ENCODE assay signal across 13 mouse cellular contexts in the genomic region with DNA sequence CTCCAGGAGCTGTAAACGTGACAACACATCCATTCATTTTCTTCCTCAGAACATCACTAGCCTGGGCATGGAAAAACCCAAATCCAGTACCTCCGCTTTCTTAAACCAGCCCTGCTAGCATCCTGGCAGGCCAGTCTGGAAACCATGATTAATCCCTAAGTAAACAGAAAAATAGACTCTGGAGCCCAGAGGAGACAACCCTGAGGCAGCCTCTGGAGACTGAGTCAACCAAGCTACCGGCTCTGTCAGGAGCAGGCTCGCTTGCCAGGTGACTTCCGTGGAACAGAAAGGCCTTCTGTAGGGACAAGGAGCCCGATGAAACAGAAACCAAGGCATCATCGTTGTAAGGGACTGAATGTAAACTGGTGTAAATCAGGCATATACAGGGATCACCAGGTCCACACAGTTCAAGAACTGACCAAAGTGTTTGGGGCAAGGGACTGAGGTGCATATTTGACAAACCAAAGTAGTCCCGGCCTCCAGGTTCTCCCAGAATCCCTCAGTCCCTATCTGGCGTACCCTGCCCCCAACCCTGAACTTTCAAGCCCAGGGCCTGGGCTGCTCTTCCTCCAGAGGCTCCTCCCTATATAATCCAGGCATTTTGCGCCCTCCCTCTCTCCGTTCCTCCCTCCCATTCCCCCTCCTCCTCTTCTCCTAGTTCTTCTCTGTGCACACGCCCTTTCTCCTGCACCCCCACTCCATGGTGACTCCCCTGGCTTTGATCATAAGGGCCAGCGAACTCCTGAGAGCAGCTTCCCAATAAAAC. TPM values are rescaled to one million over a fixed set of nuclear protein-coding genes. Genes with fewer than 3 reads are reported as not detected.
DNase-seq lines count a peak whose midpoint lies in the region; ATAC-seq and TF ChIP-seq lines count a peak whose summit lies in the region.
"Had no signal": no experiment of that assay in that cellular context is flagged by ENCODE, and none has a peak within 500 bp of the region (broad histone marks: within the 10 kb centered on the region; RNA-seq: fewer than 3 reads in every experiment).

No protein-coding gene starts in this region.

- H3K9ac ChIP-seq in liver, embryonic 13.5 days, result no peak overlapping the region
- H3K9ac ChIP-seq in liver, embryonic 11.5 days (ENCODE audit: low read depth, low read length), result no peak overlapping the region
- H3K9ac ChIP-seq in stomach, embryonic 14.5 days (replicated peaks; ENCODE audit: low read depth, low read length), result no peak overlapping the region
- no peak overlapping the region for H3K9ac ChIP-seq in forebrain, embryonic 16.5 days (replicated peaks; ENCODE audit: low read depth, low read length)
- H3K9ac ChIP-seq: limb, embryonic 13.5 days had no signal

- H3K9me3 ChIP-seq in liver, embryonic 13.5 days (replicated peaks), result no peaks in the 10 kb centered on the region
- no peaks in the 10 kb centered on the region for H3K9me3 ChIP-seq in liver, embryonic 11.5 days (ENCODE audit: control insufficient read depth, low read length)
- H3K9me3 ChIP-seq in stomach, embryonic 14.5 days (ENCODE audit: control insufficient read depth, low read depth, low read length), result no peaks in the 10 kb centered on the region
- H3K9me3 ChIP-seq in forebrain, embryonic 16.5 days (ENCODE audit: control insufficient read depth, low read length), result no peaks in the 10 kb centered on the region
- H3K9me3 ChIP-seq: limb, embryonic 13.5 days had no signal

- no peaks in the 10 kb centered on the region for H3K36me3 ChIP-seq in liver, embryonic 13.5 days
- no peaks in the 10 kb centered on the region for H3K36me3 ChIP-seq in liver, embryonic 11.5 days (ENCODE audit: control insufficient read depth, insufficient read depth, low read length)
- no peaks in the 10 kb centered on the region for H3K36me3 ChIP-seq in stomach, embryonic 14.5 days (ENCODE audit: control insufficient read depth, insufficient read depth, low read length)
- H3K36me3 ChIP-seq in forebrain, embryonic 16.5 days (ENCODE audit: control insufficient read depth, insufficient read depth), result no peaks in the 10 kb centered on the region
- H3K36me3 ChIP-seq: limb, embryonic 13.5 days had no signal

- in situ Hi-C loops in Patski (cut with MboI; ENCODE audit: low pct_unique_long_range_greater_than_20kb), result no loop called here

- CTCF ChIA-PET in Patski (lab: Charles Lee), result interaction anchor here (1.7 kb wide), 1 partner anchor 11 kb away, joined by 6 read pairs; no protein-coding TSS in a partner anchor

- peak; percentile 20 to 22 for DNase-seq in heart, adult 18-20 months
- no peak for DNase-seq in heart, postnatal 36 days
- DNase-seq in liver, embryonic 13.5 days, result no peak
- no peak for DNase-seq in liver, embryonic 11.5 days (ENCODE audit: low spot score)
- DNase-seq in Patski (ENCODE audit: low read depth, low spot score), result peak; percentile 25
- DNase-seq in adrenal gland, postnatal 14 days, result no peak
- DNase-seq: B cell, adult 2 months; cerebellum, adult 11-12 months; lung, postnatal 14 days; right cerebral cortex, adult 18-20 months had no signal

- no peak overlapping the region for H3K4me2 ChIP-seq in liver, embryonic 13.5 days
- no peak overlapping the region for H3K4me2 ChIP-seq in liver, embryonic 11.5 days
- no peak overlapping the region for H3K4me2 ChIP-seq in stomach, embryonic 14.5 days (replicated peaks; ENCODE audit: low read depth, low read length)
- H3K4me2 ChIP-seq in forebrain, embryonic 16.5 days (ENCODE audit: low read length), result no peak overlapping the region
- H3K4me2 ChIP-seq: limb, embryonic 13.5 days had no signal

- POLR2A ChIA-PET in Patski (lab: Charles Lee), result no interaction called here

- no peak for TF ChIP-seq CTCF in Patski (IDR thresholded peaks at IDR 0.05)

- H3K4me1 ChIP-seq in liver, embryonic 13.5 days (replicated peaks), result peaks cover 30% of the 10 kb centered on the region
- H3K4me1 ChIP-seq in liver, embryonic 11.5 days (replicated peaks; ENCODE audit: control insufficient read depth, insufficient read depth, low read length), result peaks cover 5% of the 10 kb centered on the region; the same call in 1 of the 2 replicates
- H3K4me1 ChIP-seq in stomach, embryonic 14.5 days (ENCODE audit: control insufficient read depth, insufficient read depth, low read length), result no peaks in the 10 kb centered on the region
- no peaks in the 10 kb centered on the region for H3K4me1 ChIP-seq in forebrain, embryonic 16.5 days (replicated peaks; ENCODE audit: control insufficient read depth, insufficient read depth, low read length)

- intact Hi-C loops in heart, postnatal 36 days (cut with DNase I), result no loop called here

- H3K27me3 ChIP-seq in liver, embryonic 13.5 days, result no peaks in the 10 kb centered on the region
- no peaks in the 10 kb centered on the region for H3K27me3 ChIP-seq in liver, embryonic 11.5 days (replicated peaks; ENCODE audit: control insufficient read depth, insufficient read depth, low read length)
- H3K27me3 ChIP-seq in Patski, result no peaks in the 10 kb centered on the region
- H3K27me3 ChIP-seq in stomach, embryonic 14.5 days (ENCODE audit: control insufficient read depth, insufficient read depth, low read length), result no peaks in the 10 kb centered on the region
- no peaks in the 10 kb centered on the region for H3K27me3 ChIP-seq in forebrain, embryonic 16.5 days (replicated peaks; ENCODE audit: control insufficient read depth, insufficient read depth, low read length)
- H3K27me3 ChIP-seq: limb, embryonic 13.5 days had no signal

- H3K4me3 ChIP-seq in liver, embryonic 13.5 days (replicated peaks), result no peak overlapping the region
- no peak overlapping the region for H3K4me3 ChIP-seq in liver, embryonic 11.5 days (ENCODE audit: low read depth, low read length)
- no peak overlapping the region for H3K4me3 ChIP-seq in stomach, embryonic 14.5 days (ENCODE audit: low read depth, low read length)
- no peak overlapping the region for H3K4me3 ChIP-seq in forebrain, embryonic 16.5 days (replicated peaks; ENCODE audit: low read length)
- H3K4me3 ChIP-seq: limb, embryonic 13.5 days had no signal

- H3K27ac ChIP-seq in liver, embryonic 13.5 days, result no peak overlapping the region
- no peak overlapping the region for H3K27ac ChIP-seq in liver, embryonic 11.5 days (ENCODE audit: low read depth, low read length)
- H3K27ac ChIP-seq in stomach, embryonic 14.5 days (ENCODE audit: low read length), result no peak overlapping the region
- no peak overlapping the region for H3K27ac ChIP-seq in forebrain, embryonic 16.5 days (ENCODE audit: low read length)
- H3K27ac ChIP-seq: limb, embryonic 13.5 days had no signal

- peak; percentile 24; the same call in 1 of the 2 replicates for ATAC-seq in liver, embryonic 13.5 days (ENCODE audit: low read depth)
- ATAC-seq in liver, embryonic 11.5 days (replicated peaks; ENCODE audit: low FRiP score), result no peak
- no peak for ATAC-seq in Patski
- ATAC-seq in stomach, embryonic 14.5 days (ENCODE audit: insufficient number of reproducible peaks, insufficient read depth, low FRiP score, low read depth), result peak; percentile 37; the same call in 1 of the 2 replicates
- ATAC-seq in forebrain, embryonic 16.5 days, result no peak

- 73% methylated on average over 13 of the region's 13 CpGs for WGBS in liver, embryonic 13.5 days (ENCODE audit: insufficient replicate concordance)
- 79% methylated on average over 13 of the region's 13 CpGs for WGBS in liver, embryonic 11.5 days
- 57% methylated on average over 13 of the region's 13 CpGs for WGBS in stomach, embryonic 14.5 days
- 90% methylated on average over 13 of the region's 13 CpGs for WGBS in forebrain, embryonic 16.5 days

RNA-seq across cellular contexts. Expression of gene Ivns1abp, which starts 54.6 kb away (rescaled TPM):
- total RNA-seq in heart, adult 18-20 months (2021), result 100 to 1,000 TPM; 867 to 929 TPM
- total RNA-seq in heart, postnatal 36 days (2021), result 100 to 1,000 TPM; 774 to 837 TPM
- 86.4 and 112 TPM in 2 replicates for polyA plus RNA-seq in liver, embryonic 13.5 days (2015; fragmentation: Nextera tagmentation; extraction: Ambion mirVana)
- polyA plus RNA-seq in liver, embryonic 11.5 days (2014; fragmentation: Nextera tagmentation; extraction: Ambion mirVana), result 231 and 259 TPM in 2 replicates
- polyA plus RNA-seq in Patski (2021), result 853 TPM
- polyA plus RNA-seq in stomach, embryonic 14.5 days (2014; fragmentation: Nextera tagmentation; extraction: Ambion mirVana), result 201 and 217 TPM in 2 replicates
- 388 and 450 TPM in 2 replicates for polyA plus RNA-seq in forebrain, embryonic 16.5 days (2015; fragmentation: Nextera tagmentation; extraction: Ambion mirVana)
- 200 and 309 TPM in 2 replicates for total RNA-seq in adrenal gland, postnatal 14 days (2021)

Comparison
In these comparisons a context has a peak if more than half of its experiments do, and no peak if none do; other contexts are left out.
1. DNase-seq: peak in heart, adult 18-20 months (2 of 2) and Patski (single experiment); none in heart, postnatal 36 days (0 of 2), liver, embryonic 13.5 days (single experiment), liver, embryonic 11.5 days (single experiment) and adrenal gland, postnatal 14 days (single experiment).
2. ATAC-seq: peak in liver, embryonic 13.5 days (single experiment) and stomach, embryonic 14.5 days (single experiment); none in liver, embryonic 11.5 days (single experiment), Patski (single experiment) and forebrain, embryonic 16.5 days (single experiment).